Mouse (Mus musculus) ES-E14 (cell line): ENCODE measurements around the gene Pet117.

Experiments
- CHD2 ChIP-seq: IDR thresholded peaks from 2 replicates; pipeline ENCODE4 v1.6.1; 2014; ENCODE audit warnings: mild to moderate bottlenecking, low read depth, low read length, inconsistent platforms
- HCFC1 ChIP-seq: IDR thresholded peaks from 2 replicates; pipeline ENCODE4 v1.6.1; 2012; ENCODE audit warnings: low read length, inconsistent platforms, borderline replicate concordance; ENCODE audit not compliant: insufficient read depth
- MAFK ChIP-seq: IDR thresholded peaks from 2 replicates; pipeline ENCODE4 v1.6.1; 2014; ENCODE audit warnings: mild to moderate bottlenecking, low read depth, low read length, inconsistent platforms; ENCODE audit not compliant: insufficient read depth
- ZC3H11A ChIP-seq: IDR thresholded peaks from 2 replicates; pipeline ENCODE4 v1.6.1; 2012; ENCODE audit warnings: low read depth, mild to moderate bottlenecking, inconsistent platforms, low read length, borderline replicate concordance
- ZNF384 ChIP-seq: IDR thresholded peaks from 2 replicates; pipeline ENCODE4 v1.6.1; 2012; ENCODE audit warnings: low read depth, low read length, inconsistent platforms

GRCm38 (mm10) chr2:144386296-144386695 lies 17.5 kb downstream of the Pet117 start:
- TF ChIP-seq MAFK = no peak
- no peak for TF ChIP-seq CHD2
- TF ChIP-seq ZNF384 = no peak
- TF ChIP-seq HCFC1 = no peak
- TF ChIP-seq ZC3H11A = no peak
